Mouse (Mus musculus) heart, embryonic 15.5 days (tissue): Measurements from ENCODE around the gene Col5a3. TPM values are rescaled to one million over a fixed set of nuclear protein-coding genes. Genes with fewer than 3 reads are reported as not detected.

Experiments used
- ATAC-seq: fragments of 200-750 bp; cut with Nextera tagmentation; replicated peaks from 2 replicates; pipeline ENCODE4 v1.8.0; 2017; ENCODE audit warnings: low read depth, moderate TSS enrichment; ENCODE audit not compliant: insufficient number of reproducible peaks, insufficient read depth, low FRiP score
- H3K27ac ChIP-seq: fragments of 300-500 bp; sonication (generic); 2 replicates; pipeline ENCODE4 v1.5.1; 2015; ENCODE audit warnings: mild to moderate bottlenecking, inconsistent platforms
- H3K27me3 ChIP-seq: fragments of 300-500 bp; sonication (generic); 2 replicates; pipeline ENCODE4 v1.6.1; 2015; ENCODE audit warnings: inconsistent platforms
- H3K36me3 ChIP-seq: fragments of 300-500 bp; sonication (generic); 2 replicates; pipeline ENCODE4 v1.6.1; 2015; ENCODE audit warnings: mild to moderate bottlenecking, inconsistent platforms
- H3K4me1 ChIP-seq: fragments of 300-500 bp; sonication (generic); replicated peaks from 2 replicates; pipeline ENCODE4 v1.6.1; 2015; ENCODE audit warnings: inconsistent platforms
- H3K4me2 ChIP-seq: fragments of 300-500 bp; sonication (generic); 2 replicates; pipeline ENCODE4 v1.6.1; 2015; ENCODE audit warnings: inconsistent platforms, mild to moderate bottlenecking, moderate library complexity
- H3K4me3 ChIP-seq: fragments of 300-500 bp; sonication (generic); 2 replicates; pipeline ENCODE4 v1.5.1; 2015; ENCODE audit warnings: mild to moderate bottlenecking, inconsistent platforms
- H3K9ac ChIP-seq: fragments of 300-500 bp; sonication (generic); 2 replicates; pipeline ENCODE4 v1.6.1; 2015; ENCODE audit warnings: mild to moderate bottlenecking, inconsistent platforms
- H3K9me3 ChIP-seq: fragments of 300-500 bp; sonication (generic); replicated peaks from 2 replicates; pipeline ENCODE4 v1.6.1; 2016; ENCODE audit warnings: inconsistent platforms
- WGBS: fragments of 180-500 bp; shearing (Covaris S2); methylation state at CpG from one replicate; pipeline ENCODE4 v1.1.7; 2015; ENCODE audit warnings: mixed read lengths; 5-methylcytosine and 5-hydroxymethylcytosine counted together
- polyA plus RNA-seq: library from polyadenylated mRNA; unstranded; fragments of >200 nt; fragmentation: Nextera tagmentation; extraction: Ambion mirVana; gene quantifications from 2 replicates; pipeline ENCODE4 v1.2.1, GENCODE M21; 2015

The Col5a3 gene
- polyA plus RNA-seq, 1 experiment from 2014 or later: 1.1 TPM

DNA sequence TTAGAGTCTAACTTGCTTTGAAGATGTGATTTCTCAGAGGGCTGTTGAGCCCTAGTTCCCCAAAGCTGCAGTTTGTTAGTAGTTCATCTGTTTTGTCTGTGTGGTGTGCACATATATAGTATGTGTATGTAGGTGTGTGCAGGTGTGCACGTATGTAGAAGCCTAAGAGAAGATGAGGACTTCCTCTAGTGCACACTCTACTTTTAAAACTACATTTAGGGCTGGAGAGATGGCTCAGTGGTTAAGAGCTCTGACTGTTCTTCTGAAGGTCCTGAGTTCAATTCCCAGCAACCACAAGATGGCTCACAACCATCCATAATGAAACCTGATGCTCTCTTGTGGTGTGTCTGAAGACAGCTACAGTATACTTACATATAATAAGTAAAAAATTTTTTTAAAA, 20.0 kb upstream of the Col5a3 start:
- Histone ChIP-seq H3K36me3 (no peaks in the 10 kb centered on the region), H3K27ac (no peak overlapping the region), H3K27me3 (peaks cover 14% of the 10 kb centered on the region; the same call in 1 of the 2 replicates), H3K4me1 (peaks cover 9% of the 10 kb centered on the region), H3K4me3 (no peak overlapping the region), H3K9me3 (no peaks in the 10 kb centered on the region), H3K4me2 (no peak overlapping the region), H3K9ac (no peak overlapping the region)
- WGBS: 69% methylated on average over 1 of the region's 1 CpGs
- no peak for ATAC-seq

DNA sequence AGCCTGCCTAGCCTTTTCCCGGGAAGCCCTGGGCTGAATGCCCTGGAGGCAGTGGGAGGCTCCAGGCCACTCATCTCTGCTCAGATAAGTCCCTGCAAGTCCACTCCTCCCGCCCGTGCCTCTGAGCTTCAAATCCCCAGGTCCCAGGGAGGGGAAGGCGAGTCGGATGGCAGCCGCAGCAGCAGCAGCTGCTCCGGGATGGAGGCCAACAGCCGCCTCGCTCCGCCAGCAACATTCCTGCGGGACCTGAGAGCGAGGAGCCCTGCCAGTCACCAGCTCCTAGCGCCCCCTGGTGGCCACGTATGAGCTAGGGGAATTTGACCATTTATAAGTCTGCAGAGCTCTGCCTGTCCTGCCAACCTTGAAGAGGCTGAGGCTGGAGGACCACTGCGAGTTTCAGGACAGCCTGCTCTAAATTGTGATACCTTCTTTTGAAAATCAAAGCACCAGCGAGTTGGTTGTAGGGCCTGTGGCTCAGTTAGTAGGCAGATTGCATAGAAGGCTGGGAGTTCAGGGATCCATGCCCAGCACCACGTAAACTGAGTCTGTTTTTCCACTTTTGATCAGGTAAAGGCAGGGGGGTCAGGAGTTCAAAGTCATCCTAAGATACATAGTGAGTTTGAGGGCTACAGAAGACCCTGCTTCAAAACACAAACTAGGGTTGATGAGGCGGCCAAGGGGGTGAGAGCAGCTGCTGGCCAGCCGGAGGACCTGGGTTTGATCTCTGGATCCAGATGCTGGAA, 16.2 kb upstream of the Col5a3 start:
- H3K9me3 ChIP-seq: no peaks in the 10 kb centered on the region
- no peak overlapping the region for H3K9ac ChIP-seq
- no peaks in the 10 kb centered on the region for H3K36me3 ChIP-seq
- H3K27ac ChIP-seq: no peak overlapping the region
- H3K4me1 ChIP-seq: peaks cover 9% of the 10 kb centered on the region
- WGBS: 14% methylated on average over 19 of the region's 19 CpGs
- peak; percentile 93 for ATAC-seq
- H3K27me3 ChIP-seq: peaks cover 17% of the 10 kb centered on the region; the same call in 1 of the 2 replicates
- no peak overlapping the region for H3K4me3 ChIP-seq
- no peak overlapping the region for H3K4me2 ChIP-seq

DNA sequence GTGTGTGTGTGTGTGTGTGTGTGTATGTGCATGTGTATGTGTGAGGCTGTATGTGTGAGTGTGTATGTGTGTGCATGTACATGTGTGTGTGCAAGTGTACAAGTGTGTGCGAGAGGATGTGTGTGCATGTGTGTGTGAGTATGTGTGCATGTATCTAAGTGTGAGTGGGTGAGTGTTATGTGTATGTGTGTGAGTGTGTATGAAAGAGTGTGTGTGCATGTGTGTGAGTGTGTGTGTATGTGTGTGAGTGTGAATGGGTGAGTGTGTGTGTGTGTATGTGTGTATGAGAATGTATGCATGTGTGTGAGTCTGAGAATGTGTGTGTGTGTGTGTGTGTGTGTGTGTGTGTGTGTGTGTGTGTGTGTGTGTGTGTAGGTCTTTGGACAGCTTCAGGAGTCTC, 13.3 kb upstream of the Col5a3 start:
- no peaks in the 10 kb centered on the region for H3K36me3 ChIP-seq
- H3K9ac ChIP-seq: no peak overlapping the region
- no peak overlapping the region for H3K4me3 ChIP-seq
- no peak overlapping the region for H3K27ac ChIP-seq
- H3K4me2 ChIP-seq: no peak overlapping the region
- peaks cover 17% of the 10 kb centered on the region for H3K27me3 ChIP-seq
- H3K4me1 ChIP-seq: peaks cover 9% of the 10 kb centered on the region
- ATAC-seq: no peak
- no peaks in the 10 kb centered on the region for H3K9me3 ChIP-seq
- WGBS: 100% methylated on average over 1 of the region's 1 CpGs

DNA sequence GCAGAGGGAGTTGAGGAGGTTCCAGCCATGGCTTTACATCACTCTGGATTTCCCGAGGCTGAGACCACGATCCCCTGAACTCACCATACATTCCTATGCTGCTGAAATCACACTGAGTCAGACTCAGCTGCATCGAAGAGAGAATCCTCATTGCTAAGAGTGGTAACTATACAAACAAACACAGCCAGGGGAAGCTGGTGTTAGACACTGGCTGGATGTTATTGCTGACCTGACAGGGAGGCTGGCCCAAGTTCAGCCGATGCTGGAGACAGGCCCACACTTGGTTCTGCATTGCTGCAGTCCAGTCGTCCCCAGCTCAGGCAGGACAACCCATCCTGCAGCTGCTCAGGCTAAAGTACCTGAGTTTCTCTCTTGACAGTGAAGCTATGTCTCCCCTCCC, 10.9 kb upstream of the Col5a3 start:
- Histone ChIP-seq H3K4me2 (no peak overlapping the region), H3K4me1 (peaks cover 8% of the 10 kb centered on the region), H3K9ac (no peak overlapping the region), H3K27ac (no peak overlapping the region), H3K36me3 (no peaks in the 10 kb centered on the region), H3K27me3 (peaks cover 10% of the 10 kb centered on the region), H3K9me3 (no peaks in the 10 kb centered on the region), H3K4me3 (no peak overlapping the region)
- WGBS: 42% methylated on average over 5 of the region's 5 CpGs
- ATAC-seq: no peak

DNA sequence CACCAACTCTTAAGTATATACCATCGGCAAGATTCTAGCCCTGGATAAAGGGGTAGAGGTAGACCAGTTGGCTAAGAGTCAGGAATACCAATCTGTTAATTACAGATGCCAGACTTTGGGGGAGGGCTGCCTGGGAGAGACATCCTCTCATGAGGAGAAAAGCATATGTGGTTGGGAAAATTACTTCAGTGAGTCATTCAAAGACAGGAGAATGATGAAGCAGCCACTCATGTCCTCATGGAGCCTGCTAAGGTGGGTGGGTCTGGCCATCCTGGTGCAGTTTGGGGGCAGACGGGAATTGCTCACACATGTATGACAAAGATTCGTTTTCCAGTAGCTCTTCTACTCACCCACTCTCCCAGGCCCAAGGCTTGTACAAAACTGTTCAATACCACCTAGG, 8.0 kb upstream of the Col5a3 start:
- Histone ChIP-seq H3K36me3 (no peaks in the 10 kb centered on the region), H3K4me1 (no peaks in the 10 kb centered on the region), H3K9me3 (no peaks in the 10 kb centered on the region), H3K27ac (no peak overlapping the region), H3K9ac (no peak overlapping the region), H3K4me2 (no peak overlapping the region), H3K27me3 (peaks cover 3% of the 10 kb centered on the region), H3K4me3 (no peak overlapping the region)
- 68% methylated on average over 3 of the region's 3 CpGs for WGBS
- no peak for ATAC-seq

DNA sequence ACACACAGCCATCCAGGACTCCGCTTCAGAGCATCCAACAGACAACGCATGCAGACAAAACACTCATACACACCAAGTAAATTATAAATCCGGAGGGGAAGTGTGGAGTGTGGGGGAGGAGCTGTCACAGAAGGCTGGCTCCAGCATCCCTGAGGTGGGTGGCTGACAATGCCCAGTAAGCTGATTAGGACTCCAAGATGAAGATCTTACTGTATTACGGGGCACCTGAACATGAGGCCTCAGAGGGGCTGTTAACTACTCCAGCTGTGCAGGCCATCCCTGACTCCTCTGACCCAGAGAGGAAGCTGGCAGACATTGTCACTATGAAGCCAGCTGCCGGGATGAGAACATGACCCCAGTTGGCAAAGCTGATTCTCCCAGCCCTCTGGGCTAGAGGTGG, 5.1 kb upstream of the Col5a3 start:
- 74% methylated on average over 5 of the region's 5 CpGs for whole genome bisulfite sequencing
- Histone ChIP-seq H3K27ac (no peak overlapping the region), H3K27me3 (peaks cover 20% of the 10 kb centered on the region), H3K4me3 (no peak overlapping the region), H3K9me3 (no peaks in the 10 kb centered on the region), H3K36me3 (no peaks in the 10 kb centered on the region), H3K4me2 (no peak overlapping the region), H3K4me1 (peaks cover 2% of the 10 kb centered on the region; the same call in 1 of the 2 replicates), H3K9ac (no peak overlapping the region)
- no peak for ATAC-seq

DNA sequence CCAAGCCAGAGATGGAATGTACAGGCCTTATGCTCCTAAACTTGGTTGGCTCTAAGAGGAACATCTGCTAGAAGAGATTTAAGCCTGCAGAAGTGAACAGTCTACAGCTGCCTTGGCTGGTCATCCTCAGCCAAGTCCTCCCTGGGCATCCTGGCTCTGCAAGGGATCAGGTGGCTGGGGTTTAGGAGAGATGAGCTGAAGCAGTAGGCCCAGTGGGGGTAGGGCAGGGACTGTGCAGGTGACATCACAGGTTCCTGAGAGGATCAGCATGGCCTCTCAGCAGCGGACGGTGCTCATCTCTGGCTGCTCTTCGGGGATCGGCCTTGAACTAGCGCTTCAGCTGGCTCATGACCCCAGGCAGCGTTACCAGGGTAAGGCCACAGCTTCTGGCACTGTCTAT, 3.4 kb upstream of the Col5a3 start, which contains the start of gene Rdh8:
Gene Rdh8, plus strand, starts transcription at position 268 of the 400 bp plus-strand sequence.
- H3K9ac ChIP-seq: no peak within 1 kb of the TSS
- 80% methylated on average over 6 of the region's 6 CpGs for WGBS
- no peak within 1 kb of the TSS for H3K4me3 ChIP-seq
- H3K27me3 ChIP-seq: peaks cover 35% of the 10 kb centered on the region
- H3K9me3 ChIP-seq: no peaks in the 10 kb centered on the region
- H3K36me3 ChIP-seq: no peaks in the 10 kb centered on the region
- no peak within 1 kb of the TSS for H3K4me2 ChIP-seq
- H3K4me1 ChIP-seq: peaks cover 7% of the 10 kb centered on the region; the same call in 1 of the 2 replicates
- no peak for ATAC-seq
- H3K27ac ChIP-seq: no peak within 1 kb of the TSS

DNA sequence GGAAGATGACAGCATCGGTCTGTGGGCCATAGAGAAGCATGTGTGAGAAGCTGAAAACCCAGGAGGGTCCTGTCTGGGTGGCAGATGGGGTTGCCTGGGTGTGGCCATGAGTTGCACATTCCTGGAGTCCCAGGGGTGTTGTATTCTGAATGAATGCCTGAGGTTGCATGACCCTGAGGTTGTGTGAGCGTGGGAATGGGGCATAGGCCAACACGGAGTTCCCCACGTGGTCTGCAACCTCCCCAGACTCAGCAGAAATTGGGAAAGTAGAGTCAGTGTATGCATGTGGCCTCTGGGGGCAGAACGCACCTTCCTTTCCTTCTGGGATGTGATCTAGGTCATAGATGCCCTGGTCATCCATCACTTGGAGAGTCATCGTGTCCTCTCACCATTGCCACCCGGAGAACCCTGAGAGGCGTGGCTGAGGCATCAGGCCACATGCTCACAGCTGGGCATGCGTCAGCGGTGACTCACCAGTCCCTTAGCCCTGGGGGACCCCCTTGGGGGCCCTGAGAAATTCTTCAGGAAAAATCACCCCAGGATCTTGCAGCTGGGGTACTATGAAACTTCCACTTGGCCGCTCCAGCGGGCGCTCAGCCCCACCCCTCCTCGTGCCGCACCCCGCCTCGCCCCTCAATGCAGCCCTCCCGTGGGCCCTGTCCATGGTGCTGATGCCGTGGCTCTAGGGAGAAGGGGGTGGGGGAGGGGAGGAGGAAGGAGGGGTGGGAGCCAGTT, 2.2 kb downstream of the Col5a3 start:
- Histone ChIP-seq H3K4me2 (0 out of 2 replicates have a peak overlapping the region, but pooled peaks have one; percentile 2), H3K27me3 (peaks cover 48% of the 10 kb centered on the region), H3K36me3 (no peaks in the 10 kb centered on the region), H3K9ac (no peak overlapping the region), H3K9me3 (no peaks in the 10 kb centered on the region), H3K4me1 (peaks cover 11% of the 10 kb centered on the region), H3K4me3 (no peak overlapping the region), H3K27ac (no peak overlapping the region)
- no peak for ATAC-seq
- 13% methylated on average over 19 of the region's 19 CpGs for WGBS

DNA sequence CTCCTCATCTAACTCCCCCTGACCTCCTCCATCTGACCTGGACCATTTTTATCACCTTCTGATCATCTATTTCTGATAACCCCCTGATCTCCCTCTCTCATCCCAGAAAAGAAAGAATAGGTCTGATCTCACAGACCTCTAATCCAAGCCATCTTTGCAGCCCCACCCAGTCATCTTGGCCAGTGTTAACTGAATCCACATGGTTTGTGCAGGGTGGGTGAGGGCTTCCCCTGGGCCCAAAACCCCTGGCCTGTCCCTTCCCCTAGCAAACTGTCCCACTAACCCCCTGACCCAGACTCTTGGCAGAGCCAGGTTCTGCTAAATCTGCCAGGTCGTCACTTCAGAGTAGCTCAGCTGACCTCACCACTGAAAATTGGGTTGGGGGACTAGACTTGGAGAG, 4.1 kb downstream of the Col5a3 start:
- Histone ChIP-seq H3K4me1 (peaks cover 11% of the 10 kb centered on the region), H3K27me3 (peaks cover 43% of the 10 kb centered on the region), H3K4me2 (no peak overlapping the region), H3K36me3 (no peaks in the 10 kb centered on the region), H3K4me3 (no peak overlapping the region), H3K9me3 (no peaks in the 10 kb centered on the region), H3K27ac (no peak overlapping the region), H3K9ac (no peak overlapping the region)
- no peak for ATAC-seq
- WGBS: 58% methylated on average over 1 of the region's 1 CpGs

DNA sequence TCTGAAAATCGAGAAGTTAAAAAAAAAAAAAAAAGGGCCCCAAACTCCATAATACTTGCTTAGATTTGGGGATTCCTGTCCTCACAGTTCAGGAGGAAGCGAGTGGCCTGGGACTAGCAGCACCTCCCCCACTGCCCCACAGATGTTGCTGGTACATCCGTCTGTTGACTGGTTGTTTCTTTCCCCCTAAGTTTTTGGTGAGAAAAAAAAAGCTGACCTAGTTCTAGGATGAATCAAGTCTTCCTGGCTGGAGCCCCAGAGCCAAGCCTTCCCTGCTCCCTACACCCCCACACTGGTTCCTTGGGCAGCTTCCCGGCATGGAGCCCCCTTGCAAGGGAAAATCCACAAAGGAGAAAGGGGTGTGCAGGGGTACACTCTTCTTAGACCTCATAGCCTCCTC, 4.6 kb downstream of the Col5a3 start:
- H3K27me3 ChIP-seq: peaks cover 39% of the 10 kb centered on the region
- no peaks in the 10 kb centered on the region for H3K9me3 ChIP-seq
- WGBS: 29% methylated on average over 4 of the region's 4 CpGs
- ATAC-seq: no peak
- H3K36me3 ChIP-seq: no peaks in the 10 kb centered on the region
- H3K4me2 ChIP-seq: no peak overlapping the region
- no peak overlapping the region for H3K9ac ChIP-seq
- H3K4me1 ChIP-seq: peaks cover 11% of the 10 kb centered on the region
- H3K27ac ChIP-seq: no peak overlapping the region
- no peak overlapping the region for H3K4me3 ChIP-seq

DNA sequence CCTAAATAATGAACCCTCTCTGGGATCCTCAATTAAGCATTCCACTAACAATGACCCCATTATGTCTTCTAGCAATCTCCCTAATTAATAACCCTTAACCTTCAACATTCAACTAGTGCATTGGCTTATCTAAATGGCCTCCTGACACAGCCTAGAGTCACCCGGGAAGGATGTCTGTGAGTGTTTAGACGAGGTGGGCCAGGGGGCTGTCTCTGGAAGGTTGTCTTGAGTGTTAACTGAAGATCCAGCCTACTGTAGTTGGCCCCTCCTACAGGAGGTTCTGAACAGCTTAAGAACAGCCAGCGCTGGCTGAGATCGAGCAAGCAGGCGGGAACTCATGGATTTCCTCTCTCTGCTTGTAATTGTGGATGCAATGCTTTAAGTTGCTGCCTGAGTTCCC, 9.2 kb downstream of the Col5a3 start:
- no peak for ATAC-seq
- Histone ChIP-seq H3K9ac (no peak overlapping the region), H3K27ac (no peak overlapping the region), H3K4me2 (no peak overlapping the region), H3K4me3 (no peak overlapping the region), H3K36me3 (no peaks in the 10 kb centered on the region), H3K4me1 (no peaks in the 10 kb centered on the region), H3K9me3 (no peaks in the 10 kb centered on the region; the same call in 1 of the 2 replicates), H3K27me3 (peaks cover 4% of the 10 kb centered on the region; the same call in 1 of the 2 replicates)
- WGBS: 43% methylated on average over 5 of the region's 5 CpGs
